Mouse (Mus musculus): Measurements from ENCODE around the gene Thtpa. TPM values are rescaled to one million over a fixed set of nuclear protein-coding genes. Genes with fewer than 3 reads are reported as not detected.

Gene Thtpa
- polyA plus RNA-seq, 1 experiment from 2014 or later = 26.5 TPM

DNA sequence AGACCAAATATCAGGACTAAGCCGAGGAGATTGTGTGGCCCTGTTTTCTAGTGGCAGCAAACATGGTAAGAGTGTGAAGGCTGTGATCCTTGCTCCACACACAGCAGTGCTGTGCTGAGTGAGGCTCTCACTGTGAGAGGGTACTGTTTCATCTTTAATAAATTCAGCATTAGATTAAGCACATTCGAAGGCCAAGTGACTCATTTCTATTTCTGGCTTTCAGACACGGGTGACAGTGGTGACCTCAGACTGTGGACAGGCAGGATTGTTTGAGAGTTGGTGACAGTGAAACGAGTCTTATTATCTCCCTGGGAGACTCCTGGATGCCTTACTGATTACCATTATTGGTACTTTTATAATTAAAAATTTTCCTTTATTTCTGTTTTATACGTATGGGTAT lies 31.1 kb downstream of the Thtpa start:
- Histone ChIP-seq H3K9me3 (no peaks in the 10 kb centered on the region), H3K27ac (no peak overlapping the region), H3K4me2 (replicated peaks) (no peak overlapping the region), H3K4me1 (no peaks in the 10 kb centered on the region), H3K36me3 (no peaks in the 10 kb centered on the region), H3K9ac (no peak overlapping the region), H3K27me3 (replicated peaks) (no peaks in the 10 kb centered on the region), H3K4me3 (no peak overlapping the region)
- ATAC-seq (ENCODE audit: low FRiP score, low read depth) = no peak
- WGBS = 90% methylated on average over 5 of the region's 5 CpGs

GRCm38 (mm10) chr14:55126521-55126920 lies 31.9 kb downstream of the Thtpa start:
- Histone ChIP-seq H3K27me3 (replicated peaks) (no peaks in the 10 kb centered on the region), H3K4me1 (no peaks in the 10 kb centered on the region), H3K36me3 (no peaks in the 10 kb centered on the region), H3K9me3 (no peaks in the 10 kb centered on the region), H3K4me2 (replicated peaks) (no peak overlapping the region), H3K9ac (no peak overlapping the region), H3K4me3 (no peak overlapping the region), H3K27ac (no peak overlapping the region)
- no peak for ATAC-seq (ENCODE audit: low FRiP score, low read depth)
- 77% methylated on average over 7 of the region's 7 CpGs for WGBS

DNA sequence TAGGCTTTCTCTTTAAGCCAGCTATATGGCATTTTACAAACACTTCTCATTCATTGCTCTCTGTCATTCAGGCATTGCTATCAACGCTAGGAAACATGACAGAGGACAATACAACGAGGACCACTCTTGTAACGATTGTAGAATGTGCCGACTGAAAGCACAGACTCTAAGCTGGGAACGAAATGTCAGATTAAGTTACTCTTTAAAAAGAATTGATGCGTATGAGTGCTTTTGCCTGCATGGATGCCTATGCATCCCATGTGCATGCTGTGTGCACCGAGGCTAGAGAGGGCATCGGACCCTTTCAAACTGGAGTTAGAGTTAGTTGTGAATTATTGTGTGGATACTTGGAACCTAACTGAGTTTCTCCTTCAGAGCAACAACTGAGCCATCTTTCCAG lies 41.1 kb downstream of the Thtpa start:
- ATAC-seq (ENCODE audit: low FRiP score, low read depth) = no peak
- Histone ChIP-seq H3K27me3 (replicated peaks) (no peaks in the 10 kb centered on the region), H3K4me2 (replicated peaks) (no peak overlapping the region), H3K4me1 (no peaks in the 10 kb centered on the region), H3K36me3 (no peaks in the 10 kb centered on the region), H3K9me3 (no peaks in the 10 kb centered on the region), H3K27ac (no peak overlapping the region), H3K9ac (no peak overlapping the region), H3K4me3 (no peak overlapping the region)
- WGBS = 86% methylated on average over 8 of the region's 8 CpGs

- Histone ChIP-seq H3K27me3 (replicated peaks) (no peaks in the 10 kb centered on the region), H3K4me1 (no peaks in the 10 kb centered on the region), H3K36me3 (no peaks in the 10 kb centered on the region), H3K9ac (no peak overlapping the region), H3K27ac (no peak overlapping the region), H3K9me3 (no peaks in the 10 kb centered on the region), H3K4me2 (replicated peaks) (no peak overlapping the region), H3K4me3 (no peak overlapping the region)
- ATAC-seq (ENCODE audit: low FRiP score, low read depth) = no peak
- 53% methylated on average over 7 of the region's 7 CpGs for WGBS
Observed at GRCm38 (mm10) chr14:55139313-55139712, 44.7 kb downstream of the Thtpa start.

GRCm38 (mm10) chr14:55146324-55146723 lies 51.7 kb downstream of the Thtpa start:
- Histone ChIP-seq H3K9me3 (no peaks in the 10 kb centered on the region), H3K4me2 (replicated peaks) (no peak overlapping the region), H3K4me3 (no peak overlapping the region), H3K27me3 (replicated peaks) (no peaks in the 10 kb centered on the region), H3K36me3 (no peaks in the 10 kb centered on the region), H3K27ac (no peak overlapping the region), H3K9ac (no peak overlapping the region), H3K4me1 (peaks cover 6% of the 10 kb centered on the region; the same call in 1 of the 2 replicates)
- WGBS = 93% methylated on average over 1 of the region's 1 CpGs
- ATAC-seq (ENCODE audit: low FRiP score, low read depth) = no peak

DNA sequence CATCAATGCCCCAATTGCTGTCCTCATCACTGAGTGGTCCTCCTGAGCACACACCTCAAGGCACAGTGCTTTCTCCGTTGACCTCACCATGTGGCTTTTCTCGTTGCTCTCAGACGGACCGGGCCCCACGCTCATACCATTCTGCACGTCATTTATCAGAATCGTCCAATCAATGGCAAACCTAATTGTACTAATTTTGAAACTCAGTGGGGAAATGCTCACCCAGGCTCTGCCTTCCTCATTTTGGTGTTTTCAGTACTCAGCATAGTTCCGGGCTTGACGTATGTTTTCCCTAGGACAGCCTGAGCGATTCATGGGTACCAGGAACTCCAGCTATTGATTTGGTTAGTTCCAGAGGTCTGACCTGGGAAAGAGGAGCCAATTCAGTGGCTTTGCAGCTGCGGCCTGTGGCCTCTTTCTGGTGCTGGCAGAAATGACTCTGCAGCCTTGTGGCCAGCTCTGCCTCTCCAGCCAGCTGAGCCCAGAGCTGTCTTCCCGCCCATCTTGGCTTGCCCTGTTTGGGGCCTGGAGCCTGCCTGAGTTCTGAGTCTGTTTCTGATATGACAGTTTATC lies 52.3 kb downstream of the Thtpa start:
- H3K4me2 ChIP-seq (replicated peaks) = no peak overlapping the region
- no peak overlapping the region for H3K27ac ChIP-seq
- WGBS = 86% methylated on average over 12 of the region's 12 CpGs
- H3K4me3 ChIP-seq = no peak overlapping the region
- H3K9me3 ChIP-seq = no peaks in the 10 kb centered on the region
- H3K36me3 ChIP-seq = no peaks in the 10 kb centered on the region
- H3K9ac ChIP-seq = no peak overlapping the region
- no peak for ATAC-seq (ENCODE audit: low FRiP score, low read depth)
- H3K4me1 ChIP-seq = peaks cover 6% of the 10 kb centered on the region; the same call in 1 of the 2 replicates
- H3K27me3 ChIP-seq (replicated peaks) = no peaks in the 10 kb centered on the region

- H3K4me1 ChIP-seq = peaks cover 6% of the 10 kb centered on the region; the same call in 1 of the 2 replicates
- WGBS = 33% methylated on average over 5 of the region's 5 CpGs
- H3K9me3 ChIP-seq = no peaks in the 10 kb centered on the region
- no peak overlapping the region for H3K4me2 ChIP-seq (replicated peaks)
- no peak overlapping the region for H3K9ac ChIP-seq
- H3K4me3 ChIP-seq = no peak overlapping the region
- no peak overlapping the region for H3K27ac ChIP-seq
- H3K27me3 ChIP-seq (replicated peaks) = no peaks in the 10 kb centered on the region
- H3K36me3 ChIP-seq = no peaks in the 10 kb centered on the region
- ATAC-seq (ENCODE audit: low FRiP score, low read depth) = peak; percentile 48; the same call in 1 of the 2 replicates
Observed at GRCm38 (mm10) chr14:55148363-55148915, 53.9 kb downstream of the Thtpa start.

Other genes starting within 250 kb of the Thtpa start
- gene Homez, start 223.8 kb upstream of the Thtpa start, polyA plus RNA-seq (2016; fragmentation: Nextera tagmentation; extraction: Ambion mirVana) = 15.7 and 16.6 TPM in 2 replicates
- 1.1 and 1.4 TPM in 2 replicates for gene Ppp1r3e, start 217.2 kb upstream of the Thtpa start, polyA plus RNA-seq (2016; fragmentation: Nextera tagmentation; extraction: Ambion mirVana)
- 3.8 and 4.1 TPM in 2 replicates for gene Bcl2l2, start 211.4 kb upstream of the Thtpa start, polyA plus RNA-seq (2016; fragmentation: Nextera tagmentation; extraction: Ambion mirVana)
- gene Gm20521, start 211.3 kb upstream of the Thtpa start, polyA plus RNA-seq (2016; fragmentation: Nextera tagmentation; extraction: Ambion mirVana) = not detected in 2 replicates
- 214 and 236 TPM in 2 replicates for gene Pabpn1, start 202.3 kb upstream of the Thtpa start, polyA plus RNA-seq (2016; fragmentation: Nextera tagmentation; extraction: Ambion mirVana)
- 126 and 131 TPM in 2 replicates for gene Slc22a17, start 181.7 kb upstream of the Thtpa start, polyA plus RNA-seq (2016; fragmentation: Nextera tagmentation; extraction: Ambion mirVana)
- gene Efs, start 168.7 kb upstream of the Thtpa start, polyA plus RNA-seq (2016; fragmentation: Nextera tagmentation; extraction: Ambion mirVana) = 29.1 and 31.2 TPM in 2 replicates
- gene Il25, start 162.1 kb upstream of the Thtpa start, polyA plus RNA-seq (2016; fragmentation: Nextera tagmentation; extraction: Ambion mirVana) = 0.19 and 0.48 TPM in 2 replicates
- gene Cmtm5, start 158.5 kb upstream of the Thtpa start, polyA plus RNA-seq (2016; fragmentation: Nextera tagmentation; extraction: Ambion mirVana) = 6.7 and 7.2 TPM in 2 replicates
- gene Myh6, start 127.9 kb upstream of the Thtpa start, polyA plus RNA-seq (2016; fragmentation: Nextera tagmentation; extraction: Ambion mirVana) = 2.9 and 3.8 TPM in 2 replicates
- gene Gm17428, start 117.9 kb upstream of the Thtpa start, polyA plus RNA-seq (2016; fragmentation: Nextera tagmentation; extraction: Ambion mirVana) = not detected in 2 replicates
- 7.0 and 11.3 TPM in 2 replicates for gene Myh7, start 100.2 kb upstream of the Thtpa start, polyA plus RNA-seq (2016; fragmentation: Nextera tagmentation; extraction: Ambion mirVana)
- 64.1 and 69.1 TPM in 2 replicates for gene Ngdn, start 79.3 kb upstream of the Thtpa start, polyA plus RNA-seq (2016; fragmentation: Nextera tagmentation; extraction: Ambion mirVana)
- gene Zfhx2, start 2.5 kb upstream of the Thtpa start, polyA plus RNA-seq (2016; fragmentation: Nextera tagmentation; extraction: Ambion mirVana) = 29.4 and 34.4 TPM in 2 replicates
- gene Ap1g2, start 11.8 kb downstream of the Thtpa start, polyA plus RNA-seq (2016; fragmentation: Nextera tagmentation; extraction: Ambion mirVana) = 7.6 and 12.0 TPM in 2 replicates
- 12.3 and 13.8 TPM in 2 replicates for gene Jph4, start 22.2 kb downstream of the Thtpa start, polyA plus RNA-seq (2016; fragmentation: Nextera tagmentation; extraction: Ambion mirVana)
- 0.15 and 0.51 TPM in 2 replicates for gene Dhrs2, start 127.2 kb downstream of the Thtpa start, polyA plus RNA-seq (2016; fragmentation: Nextera tagmentation; extraction: Ambion mirVana)

All from neural tube, embryonic 12.5 days (tissue).